Mouse (Mus musculus): ENCODE measurements around the gene Impdh1.
"Not testable (repeated sequence)": the region's sequence is repeated elsewhere in the genome, so short reads cannot be mapped to it uniquely, and the experiment has no call there.

The Impdh1 gene

GRCm38 (mm10) chr6:29178888-29179658 lies 37.1 kb downstream of the Impdh1 start, which contains the start of gene Prrt4:
Prrt4 (minus strand) TSS chr6:29179584.
- no peak for DNase-seq (ENCODE audit: low read depth)

- no peak for DNase-seq (ENCODE audit: low read depth)
Observed at GRCm38 (mm10) chr6:29177901-29178879, 38.0 kb downstream of the Impdh1 start.

DNA sequence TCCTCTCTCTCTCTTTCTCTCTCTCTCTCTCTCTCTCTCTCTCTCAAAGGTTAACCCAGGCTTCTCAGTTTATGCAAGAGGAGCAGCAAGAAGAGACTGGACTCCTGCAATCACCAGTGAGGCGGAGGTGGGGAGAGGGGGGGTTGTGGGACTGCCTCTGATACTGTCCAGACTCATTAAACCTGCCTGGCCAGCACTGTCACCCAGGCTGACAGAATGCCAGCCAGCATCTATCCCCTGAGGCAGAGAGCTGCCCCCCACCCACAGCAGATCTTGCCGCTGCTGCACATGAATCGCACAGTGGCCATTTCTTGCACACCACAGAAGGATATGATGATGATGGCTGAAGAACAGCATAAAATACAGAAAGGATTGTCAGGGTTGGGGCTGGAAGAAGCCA lies 41.1 kb downstream of the Impdh1 start:
- no peak for DNase-seq (ENCODE audit: low read depth)

GRCm38 (mm10) chr6:29174368-29174767 lies 41.8 kb downstream of the Impdh1 start:
- no peak for DNase-seq (ENCODE audit: low read depth)

- peak; percentile 51 for DNase-seq (ENCODE audit: low read depth)
Observed at GRCm38 (mm10) chr6:29170952-29171388, 45.2 kb downstream of the Impdh1 start.

GRCm38 (mm10) chr6:29170063-29170921 lies 45.9 kb downstream of the Impdh1 start:
- no peak for DNase-seq (ENCODE audit: low read depth)

DNA sequence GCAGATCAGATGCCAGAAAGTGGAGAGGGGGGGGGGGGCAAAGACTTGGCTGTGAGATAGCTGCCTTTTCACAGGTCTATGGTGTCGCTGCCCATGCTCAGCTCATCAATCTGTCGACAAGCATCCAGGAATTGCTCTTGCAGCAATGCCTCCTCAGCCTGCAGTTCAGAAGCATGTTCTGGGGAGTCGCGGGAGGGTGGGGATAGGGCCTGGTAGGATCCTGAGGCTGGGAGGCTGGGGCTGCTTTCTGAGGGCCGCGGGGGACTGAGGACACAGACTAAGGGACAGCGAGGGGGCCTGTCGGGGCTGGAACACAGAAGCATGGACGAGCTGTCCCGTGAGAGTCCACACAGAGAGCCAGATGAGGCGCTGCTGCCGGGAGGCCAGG lies 46.5 kb downstream of the Impdh1 start:
- no peak for DNase-seq (ENCODE audit: low read depth)

GRCm38 (mm10) chr6:29168871-29169270 lies 47.3 kb downstream of the Impdh1 start:
- DNase-seq (ENCODE audit: low read depth) = no peak

GRCm38 (mm10) chr6:29166196-29166595 lies 50.0 kb downstream of the Impdh1 start:
- no peak for DNase-seq (ENCODE audit: low read depth)

DNA sequence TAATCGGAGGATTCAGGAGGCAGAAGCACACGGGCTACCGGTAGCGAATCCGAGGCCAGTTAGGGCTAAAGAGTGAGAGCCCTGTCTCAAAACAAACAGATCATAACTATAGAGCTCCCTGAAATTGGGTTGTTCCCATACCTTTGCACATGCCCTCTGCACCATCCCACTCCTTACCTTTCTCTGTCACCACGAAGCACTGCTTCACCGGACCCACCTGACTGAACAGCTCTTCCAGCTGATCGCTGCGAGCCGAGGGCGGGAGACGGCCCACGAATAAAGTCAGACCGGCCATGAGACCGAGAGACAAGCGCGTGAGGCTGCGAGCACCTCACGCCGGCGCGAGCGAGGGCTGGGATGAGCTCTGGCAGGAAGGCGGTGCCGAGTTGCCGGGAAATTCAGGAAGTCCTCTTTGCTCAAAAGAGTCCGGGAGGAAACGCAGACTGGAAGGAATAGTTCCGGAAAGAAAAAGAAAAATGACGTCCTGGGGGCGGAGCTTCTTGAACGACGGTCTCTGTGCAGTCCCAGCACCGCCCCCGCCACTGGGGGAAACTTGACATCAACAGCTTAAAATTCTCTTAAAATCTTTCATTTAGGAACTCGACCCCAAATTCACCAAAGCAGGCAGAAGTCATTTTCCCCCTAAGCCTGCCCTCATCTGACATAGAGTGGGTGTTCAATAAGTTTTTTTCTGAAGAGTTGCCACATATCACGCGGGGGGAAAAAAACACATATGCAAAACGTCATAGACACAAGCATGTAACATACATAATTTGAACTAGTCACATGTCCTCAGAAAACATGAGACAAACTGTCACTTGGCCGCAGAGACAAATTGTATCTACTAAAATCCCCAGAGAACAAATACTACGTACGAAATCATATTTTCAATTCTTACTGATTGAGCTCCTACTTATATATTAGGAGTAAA lies 51.6 kb downstream of the Impdh1 start, which contains the start of gene Rbm28:
Gene Rbm28, minus strand, starts transcription at position 693 of the 931 bp plus-strand sequence.
- DNase-seq (ENCODE audit: low read depth) = peak; percentile 85

DNA sequence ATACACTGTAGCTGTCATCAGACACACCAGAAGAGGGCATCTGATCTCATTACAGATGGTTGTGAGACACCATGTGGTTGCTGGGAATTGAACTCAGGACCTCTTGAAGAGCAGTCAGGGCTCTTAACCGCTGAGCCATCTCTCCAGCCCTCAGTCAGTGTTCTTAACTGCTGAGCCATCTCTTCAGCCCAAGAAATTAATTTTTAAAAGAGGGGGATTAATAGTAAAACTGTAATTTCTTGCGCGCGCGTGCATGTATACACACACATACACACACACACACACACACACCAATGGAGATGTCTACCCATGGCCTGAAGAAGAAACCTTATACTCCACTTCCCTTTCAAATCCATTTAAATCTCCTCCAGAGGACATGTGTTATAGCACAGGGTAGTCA lies 54.9 kb downstream of the Impdh1 start:
- DNase-seq (ENCODE audit: low read depth) = not testable (repeated sequence)

- no peak for DNase-seq (ENCODE audit: low read depth)
Observed at GRCm38 (mm10) chr6:29160786-29161185, 55.4 kb downstream of the Impdh1 start.

GRCm38 (mm10) chr6:29156326-29156725 lies 59.8 kb downstream of the Impdh1 start:
- no peak for DNase-seq (ENCODE audit: low read depth)
